Mouse (Mus musculus): Measurements from ENCODE around the gene Zswim5.

GRCm38 (mm10) chr4:116854286-116854685 lies 22.9 kb upstream of the Zswim5 start:
- TF ChIP-seq CTCF (IDR thresholded peaks at IDR 0.05; ENCODE audit: borderline replicate concordance, control insufficient read depth, extremely low read depth, insufficient read depth, low read length, poor library complexity), result no peak
- TF ChIP-seq POLR2A (IDR thresholded peaks at IDR 0.05; ENCODE audit: control insufficient read depth, extremely low read depth, insufficient read depth, low read length, poor library complexity), result no peak

Measured in thymus, adult 2 months (tissue).